Mouse (Mus musculus) left cerebral cortex, postnatal 25 days (tissue): Measurements from ENCODE around the gene Btg2. TPM values are rescaled to one million over a fixed set of nuclear protein-coding genes. Genes with fewer than 3 reads are reported as not detected.

ENCODE experiments used
- DNase-seq, 2 experiments: peaks; one replicate each; pipeline ENCODE4 v3.0.0; 2022; ENCODE audit warnings: low spot score in 2 of 2, mixed read lengths in 1 of 2
- intact Hi-C: fragments of 180-260 bp; cut with DNase I; formaldehyde crosslinking; loops from one replicate; pipeline ENCODE4 v1.15.1; 2025
- total RNA-seq, 2 experiments: library from RNA; stranded (reverse); gene quantifications; 2 replicates each; pipeline ENCODE4 v1.2.3; 2021

Btg2 gene
- total RNA-seq, 2 experiments from 2014 or later = 15.1 to 29.0 TPM

DNA sequence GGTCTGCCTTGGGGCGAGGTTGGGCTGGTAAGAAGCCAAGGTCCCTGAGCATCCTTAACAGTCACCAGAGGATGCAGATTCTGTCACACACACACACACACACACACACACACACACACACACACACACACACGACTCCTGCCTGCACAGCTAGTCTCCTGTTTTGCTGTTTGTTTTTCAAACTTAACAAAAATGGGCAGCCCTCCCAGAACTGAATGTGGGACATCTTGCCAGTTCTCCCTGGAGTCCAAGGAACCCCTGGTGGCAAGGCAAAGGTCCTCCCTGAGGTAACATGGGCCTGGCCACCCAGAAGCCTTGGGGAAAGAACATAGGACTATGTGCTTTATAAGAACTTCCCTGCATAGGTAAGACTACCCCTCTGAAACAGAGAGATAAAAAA is 37.0 kb downstream of the Btg2 start:
- no peak for DNase-seq
- intact Hi-C loops = loop anchor here (1.0 kb wide), 1 partner anchor 64 kb away; no protein-coding TSS in a partner anchor

DNA sequence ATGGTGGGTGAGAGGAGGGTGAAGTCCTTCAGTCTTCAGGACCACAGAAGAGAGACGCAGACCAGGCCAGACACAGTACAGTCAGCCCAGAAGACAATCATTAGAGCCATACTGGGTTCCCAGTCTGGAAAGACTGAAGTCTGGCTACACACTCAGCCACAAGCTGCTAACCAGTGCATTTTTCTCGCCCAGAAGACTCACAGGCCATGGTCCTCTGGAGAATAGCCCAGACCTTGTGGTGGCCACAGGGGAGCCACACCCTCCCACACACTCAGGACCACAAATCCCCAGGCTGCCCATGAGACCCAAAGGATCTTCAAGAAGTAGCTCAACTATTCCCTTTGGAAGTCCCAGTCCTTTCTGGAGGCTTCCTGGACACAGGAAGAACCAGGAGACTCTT is 39.6 kb downstream of the Btg2 start:
- intact Hi-C loops = no loop called here
- no peak for DNase-seq

GRCm38 (mm10) chr1:134038336-134038735 is 40.6 kb downstream of the Btg2 start:
- intact Hi-C loops = no loop called here
- no peak for DNase-seq

DNA sequence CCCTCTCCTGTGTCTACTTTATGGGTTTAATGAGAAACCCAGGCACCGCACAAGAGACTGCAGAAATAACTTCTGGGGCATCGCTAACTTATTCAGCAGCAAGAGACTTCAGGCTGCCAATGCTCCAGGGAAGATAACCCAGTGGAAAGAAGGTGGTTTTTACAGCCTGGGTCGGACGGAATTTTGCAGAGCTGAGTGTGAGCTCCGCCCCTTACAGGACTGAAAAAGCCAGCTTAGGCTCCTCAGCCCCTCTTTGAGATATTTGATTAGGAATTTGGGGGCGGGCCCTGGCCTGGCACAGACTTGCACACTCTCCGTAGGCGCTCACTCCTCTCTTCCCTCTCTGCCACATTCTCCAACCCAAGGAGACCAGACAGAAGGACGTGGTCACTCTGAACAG is 41.7 kb downstream of the Btg2 start, which contains the start of gene Fmod:
Gene Fmod (plus strand): TSS at position 83 of the 400 bp plus-strand sequence.
- intact Hi-C loops = no loop called here
- no peak for DNase-seq

GRCm38 (mm10) chr1:134036492-134036891 is 42.4 kb downstream of the Btg2 start:
- intact Hi-C loops = no loop called here
- DNase-seq = no peak

DNA sequence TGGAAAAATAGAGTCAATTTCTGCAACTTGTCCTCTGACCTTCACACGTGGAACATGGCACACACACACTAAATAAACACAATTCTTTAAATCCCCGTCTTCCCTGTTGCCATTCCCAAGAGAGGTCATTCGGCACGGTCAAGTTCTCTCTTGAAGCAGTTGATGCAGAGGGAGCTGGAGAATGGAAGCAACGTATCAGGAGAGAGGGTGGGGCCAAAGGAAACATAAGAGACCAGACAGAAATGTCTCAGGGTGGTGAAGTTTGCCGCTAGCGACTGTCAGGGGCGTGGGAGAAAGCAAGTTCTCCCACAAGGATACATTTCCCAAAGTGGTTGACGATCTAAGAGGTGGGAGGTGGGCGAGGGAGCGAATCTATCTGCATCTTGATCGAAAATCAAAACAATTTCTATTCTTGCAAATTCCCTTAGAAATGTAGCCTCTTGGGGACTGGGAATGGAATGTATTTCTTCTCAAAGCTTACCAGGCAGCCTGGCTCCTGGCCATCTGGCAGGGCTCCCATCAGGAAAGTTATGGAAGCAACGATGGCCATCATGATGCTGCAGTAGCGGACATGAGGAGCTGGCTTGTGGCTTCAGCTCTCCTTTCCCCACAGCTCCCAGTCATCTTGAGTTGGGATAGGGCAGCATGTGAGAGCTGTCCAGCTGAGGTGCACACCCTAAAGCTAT is 50.6 kb downstream of the Btg2 start:
- DNase-seq = peak; percentile 54 to 60
- intact Hi-C loops = no loop called here

DNA sequence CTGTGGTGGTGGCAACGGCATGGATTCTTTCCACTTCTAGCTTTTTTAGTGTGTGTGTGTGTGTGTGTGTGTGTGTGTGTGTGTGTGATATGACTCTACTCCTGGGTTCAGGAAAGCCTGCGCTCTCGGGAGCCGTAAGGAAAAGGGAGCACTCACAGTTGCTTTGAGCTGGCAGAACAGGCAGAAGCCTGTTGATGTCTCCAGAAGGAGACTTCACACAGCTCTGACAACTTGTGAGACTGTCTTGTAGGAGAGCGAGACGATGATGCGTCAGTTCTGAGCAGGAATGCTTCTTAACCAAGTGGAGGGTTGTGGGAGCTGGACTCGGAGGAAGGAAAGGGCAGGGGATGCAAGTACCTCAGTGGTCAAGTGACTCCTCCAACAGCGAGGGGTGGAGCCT is 52.2 kb downstream of the Btg2 start:
- intact Hi-C loops = no loop called here
- DNase-seq = peak in 1 of 2 experiments; percentile 24

- intact Hi-C loops = no loop called here
- no peak for DNase-seq
Measured at GRCm38 (mm10) chr1:134025975-134026374, 52.9 kb downstream of the Btg2 start.

Other genes starting within 250 kb of the Btg2 start
- gene Optc, start 171.1 kb downstream of the Btg2 start, total RNA-seq = 1 to 10 TPM in 1 of 2 experiments, under 1 TPM in 1; 0.94 to 2.8 TPM
- 1 to 10 TPM; 7.9 to 9.0 TPM for gene Prelp, start 157.7 kb downstream of the Btg2 start, total RNA-seq
- gene Fmod, start 41.9 kb downstream of the Btg2 start, total RNA-seq = 10 to 100 TPM; 17.0 to 22.0 TPM
- gene Chit1, start 32.1 kb upstream of the Btg2 start, total RNA-seq = not detected
- gene Chil1, start 103.1 kb upstream of the Btg2 start, total RNA-seq = 10 to 100 TPM in 1 of 2 experiments, 1 to 10 TPM in 1; 9.1 to 11.6 TPM
- gene Mybph, start 114.3 kb upstream of the Btg2 start, total RNA-seq = under 1 TPM in 1 of 2 experiments, not detected in 1; 0.25 TPM
- 100 to 1,000 TPM; 195 to 200 TPM for gene Adora1, start 156.3 kb upstream of the Btg2 start, total RNA-seq
- not detected for gene Myog, start 210.9 kb upstream of the Btg2 start, total RNA-seq